Mouse (Mus musculus) ES-Bruce4 (cell line): ENCODE results near the gene Olfr1402.

Experiments
- CTCF ChIP-seq: IDR thresholded peaks from one replicate; pipeline ENCODE4 v1.8.1; 2011; ENCODE audit warnings: low read depth, low read length
- POLR2A ChIP-seq: IDR thresholded peaks from one replicate; pipeline ENCODE4 v1.8.1; 2011; ENCODE audit warnings: low read length; ENCODE audit not compliant: insufficient read depth

GRCm38 (mm10) chr3:97421920-97422319, at the start of gene Olfr1402:
- TF ChIP-seq POLR2A (no peak), CTCF (no peak)
